Mouse (Mus musculus) Muller cell, postnatal 12 days (primary cell): ENCODE results near the gene Adcy9.
A peak's percentile ranks its signal among the peaks of the same experiment; 100 is the strongest.

Experiments used
- DNase-seq: peaks from one replicate; pipeline ENCODE4 v3.0.0-alpha.2; 2015; ENCODE audit errors: inconsistent ontology term

The Adcy9 gene

GRCm38 (mm10) chr16:4420298-4421054, at the start of gene Adcy9:
Adcy9 (minus strand) TSS chr16:4420498.
- DNase-seq = peak; percentile 93

GRCm38 (mm10) chr16:4469599-4470352, 49.5 kb upstream of the Adcy9 start:
- peak; percentile 23 for DNase-seq

- DNase-seq = no peak
Observed at GRCm38 (mm10) chr16:4464529-4465089, 44.3 kb upstream of the Adcy9 start.

- no peak for DNase-seq
Observed at GRCm38 (mm10) chr16:4457927-4458326, 37.6 kb upstream of the Adcy9 start.

GRCm38 (mm10) chr16:4456391-4456790, 36.1 kb upstream of the Adcy9 start:
- DNase-seq = no peak

- no peak for DNase-seq
Observed at GRCm38 (mm10) chr16:4455693-4456092, 35.4 kb upstream of the Adcy9 start.

- no peak for DNase-seq
Observed at GRCm38 (mm10) chr16:4454563-4454962, 34.3 kb upstream of the Adcy9 start.

DNA sequence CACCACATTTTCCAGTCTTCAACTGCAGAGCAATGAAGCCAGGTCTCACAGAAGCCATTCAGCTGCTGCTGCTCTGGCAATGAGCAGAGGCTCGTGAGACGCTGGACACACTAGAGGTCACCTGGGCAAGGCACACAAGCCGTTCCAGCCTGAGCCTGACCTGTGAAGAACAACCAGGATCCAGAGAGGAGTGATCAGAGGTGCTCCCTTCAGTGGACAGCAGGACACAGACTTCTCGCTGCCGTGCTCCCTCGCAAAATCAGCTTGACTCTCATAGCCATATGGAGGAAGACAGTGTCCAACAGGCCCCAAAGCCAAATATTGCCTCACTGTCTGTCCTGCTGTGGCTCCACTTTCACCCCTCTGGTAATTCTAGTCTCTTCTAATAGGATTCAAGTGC, 29.1 kb upstream of the Adcy9 start:
- DNase-seq = no peak

GRCm38 (mm10) chr16:4448235-4448634, 27.9 kb upstream of the Adcy9 start:
- peak; percentile 75 for DNase-seq

DNA sequence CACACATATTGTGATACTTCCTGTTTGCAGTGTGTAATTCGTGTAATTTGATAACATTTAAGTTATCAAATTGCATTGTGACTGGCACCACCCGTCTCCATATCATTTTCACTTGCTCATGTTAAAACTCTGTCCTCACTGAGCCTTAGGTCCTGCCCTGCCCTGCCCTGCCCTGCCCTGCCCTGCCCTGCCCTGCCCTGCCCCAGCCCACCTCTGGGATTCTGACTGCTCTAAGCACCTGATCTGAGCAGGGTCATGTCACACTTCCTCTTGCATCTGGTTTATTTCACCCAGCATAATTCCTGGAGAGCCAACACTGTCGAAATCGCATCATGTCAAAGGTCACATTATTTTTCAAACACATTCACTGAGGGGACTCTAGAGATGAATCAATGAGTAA, 26.1 kb upstream of the Adcy9 start:
- DNase-seq = no peak

- DNase-seq = no peak
Observed at GRCm38 (mm10) chr16:4444378-4444777, 24.1 kb upstream of the Adcy9 start.

- no peak for DNase-seq
Observed at GRCm38 (mm10) chr16:4439302-4440066, 19.2 kb upstream of the Adcy9 start.

GRCm38 (mm10) chr16:4436738-4437137, 16.4 kb upstream of the Adcy9 start:
- DNase-seq = no peak

DNA sequence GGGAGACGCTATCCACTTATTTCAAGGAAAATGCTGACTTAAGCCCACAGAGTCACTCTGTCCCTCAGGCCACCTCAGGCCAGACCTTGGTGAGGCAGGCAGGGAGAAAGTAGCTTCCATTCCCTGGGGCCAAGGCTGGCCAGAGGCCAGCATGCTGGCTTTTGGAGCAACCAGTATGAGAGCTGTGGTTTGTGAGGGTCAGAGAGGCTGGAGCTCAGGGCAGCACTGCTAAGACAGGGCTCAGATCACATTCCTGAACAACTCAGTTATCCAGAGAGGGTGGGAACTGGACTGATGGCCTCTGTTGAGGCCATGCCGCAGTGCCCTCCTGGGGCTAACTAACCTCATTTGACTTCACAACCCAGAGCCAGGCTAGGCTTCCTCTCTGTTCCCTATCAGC, 15.1 kb upstream of the Adcy9 start:
- peak; percentile 93 for DNase-seq

DNA sequence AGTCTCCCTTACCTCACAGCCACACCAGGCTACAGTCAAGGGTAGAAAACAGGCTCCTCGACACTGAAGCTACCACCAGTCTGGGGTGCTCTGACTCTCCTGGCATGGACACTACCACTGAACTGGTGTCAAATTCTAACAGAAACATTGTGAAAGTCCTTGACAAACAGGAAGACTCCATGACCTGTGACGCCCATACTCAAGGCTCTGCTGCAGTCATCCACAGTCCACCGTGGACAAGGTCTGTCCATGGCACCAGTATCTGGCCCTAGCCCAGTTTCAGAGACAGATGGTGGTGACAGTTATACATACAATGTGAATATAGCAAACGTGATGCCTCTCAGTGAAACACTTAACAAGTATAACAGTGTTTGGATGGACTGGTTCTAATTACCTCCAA, 11.5 kb upstream of the Adcy9 start:
- no peak for DNase-seq

DNA sequence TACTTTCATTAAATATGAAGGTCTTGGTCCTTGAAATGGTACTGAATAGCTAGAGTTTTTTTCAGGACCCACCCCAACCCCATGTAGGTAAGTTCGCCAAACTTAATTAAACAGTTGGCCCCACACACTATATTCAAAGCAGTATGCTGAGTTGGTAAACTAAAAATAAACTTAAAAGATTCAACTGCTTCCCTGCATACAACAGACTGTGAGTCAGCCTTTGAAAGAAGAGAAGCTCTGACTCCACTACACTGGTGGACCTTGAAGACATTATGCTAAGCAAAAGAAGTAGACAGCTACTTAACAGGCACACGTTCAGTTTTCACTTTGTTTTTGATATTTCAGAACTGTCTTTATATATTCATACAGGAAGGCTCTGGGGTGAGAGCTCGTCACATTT, 10.7 kb upstream of the Adcy9 start:
- DNase-seq = no peak

DNA sequence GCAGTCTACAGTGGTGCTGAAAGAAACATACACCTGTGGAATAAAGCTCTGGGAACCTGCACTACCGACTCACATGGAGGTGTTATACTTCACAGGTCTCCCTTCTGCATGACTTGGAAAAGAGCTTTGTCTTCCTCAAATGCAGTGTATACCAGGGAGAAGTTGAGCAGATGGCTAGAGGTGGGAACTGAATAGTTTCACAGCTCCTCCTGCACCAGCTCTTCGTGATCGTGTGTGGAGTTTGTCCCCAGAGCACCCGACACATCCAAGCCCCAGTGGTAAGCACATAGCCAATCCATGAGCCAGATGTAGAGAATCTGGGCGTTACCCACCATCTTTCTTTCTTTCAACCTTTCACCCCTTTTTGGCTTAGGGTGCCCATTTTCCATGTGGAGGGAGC, 9.9 kb upstream of the Adcy9 start:
- DNase-seq = no peak

DNA sequence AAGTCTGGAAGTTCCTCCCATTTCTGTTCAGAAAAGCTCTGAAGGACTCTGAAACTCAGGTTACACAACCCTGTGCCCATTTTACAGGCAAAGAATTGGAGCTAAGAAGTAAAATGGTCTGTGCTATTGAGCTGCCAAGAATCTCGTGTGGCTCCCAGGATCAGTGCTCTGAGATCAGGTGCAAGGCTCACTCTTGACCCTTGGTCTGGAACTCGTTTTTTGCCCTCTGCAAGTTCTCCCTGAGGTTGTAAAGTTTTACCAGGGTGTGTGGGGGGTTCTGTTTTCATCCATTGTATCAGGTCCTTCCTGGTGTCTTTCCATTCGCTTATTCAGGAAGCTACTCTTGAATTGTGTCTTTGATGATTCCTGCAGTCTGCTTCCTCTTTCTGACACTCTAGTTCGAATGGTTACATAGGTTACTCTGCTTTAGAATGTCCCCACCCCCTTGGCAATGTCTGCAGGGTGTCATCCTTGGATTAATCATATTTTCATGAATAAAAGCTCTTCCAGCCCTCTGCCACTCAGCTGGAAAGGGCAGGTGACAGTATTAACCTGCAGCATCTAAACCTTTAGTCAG, 5.4 kb upstream of the Adcy9 start:
- no peak for DNase-seq

DNA sequence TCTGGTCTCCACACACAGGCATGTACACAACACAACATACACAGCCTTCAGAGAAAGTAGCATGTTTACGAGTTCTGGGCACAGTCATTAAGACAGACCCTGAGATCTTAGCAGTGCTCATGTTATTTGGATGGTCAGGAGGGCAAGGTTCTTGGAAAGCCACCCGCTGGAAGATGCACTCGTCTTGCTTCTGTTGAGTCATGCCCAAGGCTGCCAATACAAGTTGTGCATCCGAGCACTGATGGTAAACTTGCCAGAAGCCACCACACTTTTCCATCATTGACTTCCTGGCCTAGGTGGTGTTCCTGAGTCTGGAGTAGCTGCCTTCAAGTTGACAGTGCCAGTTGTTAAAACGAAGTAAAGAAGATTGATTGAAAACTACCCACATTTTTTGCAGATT, 3.3 kb upstream of the Adcy9 start:
- DNase-seq = no peak

- no peak for DNase-seq
Observed at GRCm38 (mm10) chr16:4422991-4423390, 2.7 kb upstream of the Adcy9 start.

GRCm38 (mm10) chr16:4419546-4420297, 576 bp downstream of the Adcy9 start:
- no peak for DNase-seq
